14 mouse cellular contexts compared by ENCODE assay signal in the genomic region with DNA sequence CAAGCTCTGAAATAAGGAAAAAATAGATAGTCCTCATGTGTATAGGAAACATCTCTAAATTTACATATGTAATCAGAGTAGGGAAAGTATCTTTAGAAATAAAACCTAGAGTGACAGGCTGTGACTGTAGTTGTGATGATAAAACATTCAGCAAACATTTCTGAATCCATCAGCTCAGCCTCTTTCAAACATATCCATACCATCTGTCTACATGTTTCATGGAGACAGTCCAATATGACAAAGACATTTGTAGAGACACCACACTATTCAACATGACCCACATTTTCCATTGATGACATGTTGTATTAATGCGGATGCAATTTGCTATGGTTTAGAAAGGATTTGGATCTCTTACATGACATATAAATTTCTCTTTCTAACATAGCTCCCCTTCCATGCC.
"Had no signal": no experiment of that assay in that cellular context is flagged by ENCODE, and none has a peak within 500 bp of the region (broad histone marks: within the 10 kb centered on the region; RNA-seq: fewer than 3 reads in every experiment).

No protein-coding gene starts in this region.

- H3K27ac ChIP-seq: midbrain, embryonic 10.5 days; midbrain, embryonic 13.5 days; midbrain, embryonic 15.5 days; neural tube, embryonic 12.5 days; stomach, embryonic 15.5 days; stomach, postnatal 0 days had no signal

- H3K4me3 ChIP-seq: midbrain, embryonic 10.5 days; midbrain, embryonic 13.5 days; midbrain, embryonic 15.5 days; neural tube, embryonic 12.5 days; stomach, embryonic 15.5 days had no signal

- H3K36me3 ChIP-seq: midbrain, embryonic 10.5 days; midbrain, embryonic 13.5 days; midbrain, embryonic 15.5 days; neural tube, embryonic 12.5 days; stomach, embryonic 15.5 days had no signal

- H3K9me3 ChIP-seq: midbrain, embryonic 10.5 days; midbrain, embryonic 13.5 days; midbrain, embryonic 15.5 days; neural tube, embryonic 12.5 days; stomach, embryonic 15.5 days had no signal

- H3K27me3 ChIP-seq: midbrain, embryonic 13.5 days; midbrain, embryonic 15.5 days; neural tube, embryonic 12.5 days; stomach, embryonic 15.5 days had no signal

- H3K4me1 ChIP-seq: midbrain, embryonic 10.5 days; midbrain, embryonic 13.5 days; midbrain, embryonic 15.5 days; neural tube, embryonic 12.5 days; stomach, embryonic 15.5 days had no signal

- ATAC-seq: midbrain, embryonic 13.5 days; midbrain, embryonic 15.5 days had no signal

- H3K9ac ChIP-seq: lung, embryonic 14.5 days; midbrain, embryonic 13.5 days; midbrain, embryonic 15.5 days; neural tube, embryonic 12.5 days; stomach, embryonic 15.5 days had no signal

- H3K4me2 ChIP-seq: lung, embryonic 14.5 days; midbrain, embryonic 13.5 days; midbrain, embryonic 15.5 days; neural tube, embryonic 12.5 days; stomach, embryonic 15.5 days had no signal

- DNase-seq: lung, adult 18-20 months; lung, embryonic 14.5 days; lung, postnatal 10 days; lung, postnatal 4 days; right cerebral cortex, postnatal 14 days; thymus, adult 2 months; thymus, postnatal 25 days; thymus, postnatal 4 days had no signal
